Mouse (Mus musculus) MEL (cell line): ENCODE measurements at regions not wholly inside any gene's neighbourhood (a gene's known extent, or its start where the extent isn't known, plus 50 kb on each side); places are given as distances from the start of the nearest gene placed in this dataset.

Experiments
- DNase-seq: peaks from one replicate; pipeline ENCODE4 v3.0.0; 2011; ENCODE audit warnings: low read depth, low spot score
- H3K27ac ChIP-seq: 2 replicates; pipeline ENCODE4 v1.5.1; 2012; ENCODE audit warnings: low read depth, mild to moderate bottlenecking, control low read depth, low read length, moderate library complexity; ENCODE audit not compliant: control insufficient read depth
- H3K27me3 ChIP-seq, 2 experiments: fragments of 150-350 bp in 1 of 2; sonication (generic) in 1 of 2; 2 replicates each; pipeline ENCODE4 v1.6.1; 2012; ENCODE audit warnings: low read length in 2 of 2, mild to moderate bottlenecking in 2 of 2, improper control_type of control experiment in 1 of 2, moderate library complexity in 1 of 2; ENCODE audit not compliant: insufficient read depth in 2 of 2, control insufficient read depth in 1 of 2
- H3K36me3 ChIP-seq, 2 experiments: 2 replicates each; pipeline ENCODE4 v1.6.1; 2012 to 2014; ENCODE audit warnings: low read length in 2 of 2, improper control_type of control experiment in 1 of 2, inconsistent platforms in 1 of 2, mild to moderate bottlenecking in 1 of 2; ENCODE audit not compliant: insufficient read depth in 2 of 2, control insufficient read depth in 1 of 2
- H3K4me1 ChIP-seq, 2 experiments: fragments of 150-350 bp in 1 of 2; sonication (generic) in 1 of 2; 2 replicates each; pipeline ENCODE4 v1.6.1; 2012; ENCODE audit warnings: low read length in 2 of 2, improper control_type of control experiment in 1 of 2, mild to moderate bottlenecking in 1 of 2; ENCODE audit not compliant: insufficient read depth in 2 of 2, control insufficient read depth in 1 of 2
- H3K4me3 ChIP-seq, 2 experiments: fragments of 150-350 bp in 1 of 2; sonication (generic) in 1 of 2; 2 replicates each; pipeline ENCODE4 v1.5.1; 2012; ENCODE audit warnings: low read depth in 2 of 2, low read length in 2 of 2, mild to moderate bottlenecking in 2 of 2, moderate library complexity in 2 of 2, control low read depth in 1 of 2, improper control_type of control experiment in 1 of 2; ENCODE audit not compliant: control insufficient read depth in 1 of 2, insufficient read depth in 1 of 2
- H3K79me2 ChIP-seq: 2 replicates; pipeline ENCODE4 v1.6.1; 2012; ENCODE audit warnings: mild to moderate bottlenecking, low read length, moderate library complexity; ENCODE audit not compliant: control insufficient read depth, poor library complexity, insufficient read depth
- H3K9ac ChIP-seq: 2 replicates; pipeline ENCODE4 v1.6.1; 2012; ENCODE audit warnings: low read depth, mild to moderate bottlenecking, control low read depth, low read length, moderate library complexity; ENCODE audit not compliant: control insufficient read depth, poor library complexity, severe bottlenecking
- H3K9me3 ChIP-seq: fragments of 150-350 bp; sonication (generic); replicated peaks from 2 replicates; pipeline ENCODE4 v1.6.1; 2012; ENCODE audit warnings: mild to moderate bottlenecking, low read length, improper control_type of control experiment, moderate library complexity; ENCODE audit not compliant: insufficient read depth
- BHLHE40 ChIP-seq: IDR thresholded peaks from 2 replicates; pipeline ENCODE4 v1.6.1; 2012; ENCODE audit warnings: low read depth, mild to moderate bottlenecking, inconsistent platforms, low read length, improper control_type of control experiment, borderline replicate concordance
- CHD1 ChIP-seq: IDR thresholded peaks from 2 replicates; pipeline ENCODE4 v1.6.1; 2012; ENCODE audit warnings: low read depth, mild to moderate bottlenecking, inconsistent platforms, low read length, improper control_type of control experiment
- CHD2 ChIP-seq: IDR thresholded peaks from 2 replicates; pipeline ENCODE4 v1.6.1; 2011; ENCODE audit warnings: low read length, improper control_type of control experiment
- CTCF ChIP-seq, 3 experiments: IDR thresholded peaks in 2 of 3; conservative IDR thresholded peaks in 1 of 3; 2 replicates each; pipeline ENCODE4 v1.5.1; 2011 to 2012; ENCODE audit warnings: low read length in 3 of 3, low read depth in 2 of 3, mild to moderate bottlenecking in 2 of 3, improper control_type of control experiment in 1 of 3, inconsistent platforms in 1 of 3, mixed read lengths in 1 of 3, moderate library complexity in 1 of 3; ENCODE audit not compliant: control insufficient read depth in 1 of 3, insufficient read depth in 1 of 3, poor library complexity in 1 of 3, severe bottlenecking in 1 of 3
- E2F4 ChIP-seq: IDR thresholded peaks from 2 replicates; pipeline ENCODE4 v1.6.1; 2011; ENCODE audit warnings: low read depth, low read length, improper control_type of control experiment, borderline replicate concordance
- ELF1 ChIP-seq: IDR thresholded peaks from 2 replicates; pipeline ENCODE4 v1.6.1; 2014; ENCODE audit warnings: low read depth, mild to moderate bottlenecking, inconsistent platforms, low read length, improper control_type of control experiment, moderate library complexity
- EP300 ChIP-seq, 2 experiments: IDR thresholded peaks; 2 replicates each; pipeline ENCODE4 v1.6.1; 2011; ENCODE audit warnings: improper control_type of control experiment in 2 of 2, low read length in 2 of 2, low read depth in 1 of 2, mild to moderate bottlenecking in 1 of 2
- GABPA ChIP-seq: IDR thresholded peaks from 2 replicates; pipeline ENCODE4 v1.6.1; 2012; ENCODE audit warnings: low read depth, mild to moderate bottlenecking, inconsistent platforms, low read length, improper control_type of control experiment, moderate library complexity
- GATA1 ChIP-seq: IDR thresholded peaks from 2 replicates; pipeline ENCODE4 v1.6.1; 2011; ENCODE audit warnings: low read depth, low read length, improper control_type of control experiment
- MAZ ChIP-seq: IDR thresholded peaks from 2 replicates; pipeline ENCODE4 v1.6.1; 2012; ENCODE audit warnings: low read depth, mild to moderate bottlenecking, inconsistent platforms, low read length, improper control_type of control experiment
- MYC ChIP-seq: IDR thresholded peaks from 2 replicates; pipeline ENCODE4 v1.6.1; 2011; ENCODE audit warnings: low read depth, mild to moderate bottlenecking, low read length, improper control_type of control experiment, moderate library complexity
- NELFE ChIP-seq: IDR thresholded peaks from 2 replicates; pipeline ENCODE4 v1.6.1; 2011; ENCODE audit warnings: low read depth, low read length, improper control_type of control experiment
- NRF1 ChIP-seq: IDR thresholded peaks from 2 replicates; pipeline ENCODE4 v1.6.1; 2014; ENCODE audit warnings: low read depth, mild to moderate bottlenecking, inconsistent platforms, low read length, improper control_type of control experiment, moderate library complexity; ENCODE audit not compliant: poor library complexity, insufficient read depth, severe bottlenecking
- POLR2A ChIP-seq, 2 experiments: IDR thresholded peaks; 2 replicates each; pipeline ENCODE4 v1.6.1; 2011 to 2012; ENCODE audit warnings: low read length in 2 of 2, mild to moderate bottlenecking in 2 of 2, control low read depth in 1 of 2, improper control_type of control experiment in 1 of 2, low read depth in 1 of 2, moderate library complexity in 1 of 2; ENCODE audit not compliant: control insufficient read depth in 1 of 2, insufficient read depth in 1 of 2, poor library complexity in 1 of 2
- POLR2AphosphoS2 ChIP-seq: IDR thresholded peaks from 2 replicates; pipeline ENCODE4 v1.6.1; 2011; ENCODE audit warnings: low read length, improper control_type of control experiment
- SIN3A ChIP-seq: IDR thresholded peaks from 2 replicates; pipeline ENCODE4 v1.6.1; 2012; ENCODE audit warnings: low read length, improper control_type of control experiment, inconsistent platforms
- SMC3 ChIP-seq: IDR thresholded peaks from 2 replicates; pipeline ENCODE4 v1.6.1; 2011; ENCODE audit warnings: low read depth, low read length, improper control_type of control experiment
- TBP ChIP-seq: IDR thresholded peaks from 2 replicates; pipeline ENCODE4 v1.8.0; 2011; ENCODE audit warnings: low read depth, low read length, improper control_type of control experiment
- TCF12 ChIP-seq: IDR thresholded peaks from 2 replicates; pipeline ENCODE4 v1.6.1; 2014; ENCODE audit warnings: low read depth, mild to moderate bottlenecking, inconsistent platforms, low read length, improper control_type of control experiment, moderate library complexity
- USF1 ChIP-seq: IDR thresholded peaks from 2 replicates; pipeline ENCODE4 v1.6.1; 2014; ENCODE audit warnings: low read depth, mild to moderate bottlenecking, inconsistent platforms, low read length, improper control_type of control experiment, moderate library complexity
- USF2 ChIP-seq, 2 experiments: IDR thresholded peaks; 2 replicates each; pipeline ENCODE4 v1.6.1; 2011 to 2012; ENCODE audit warnings: improper control_type of control experiment in 2 of 2, low read length in 2 of 2, borderline replicate concordance in 1 of 2, inconsistent platforms in 1 of 2, low read depth in 1 of 2, mild to moderate bottlenecking in 1 of 2; ENCODE audit not compliant: insufficient read depth in 1 of 2
- ZC3H11A ChIP-seq: IDR thresholded peaks from 2 replicates; pipeline ENCODE4 v1.6.1; 2012; ENCODE audit warnings: low read depth, mild to moderate bottlenecking, inconsistent platforms, low read length, improper control_type of control experiment
- ZKSCAN1 ChIP-seq: IDR thresholded peaks from 2 replicates; pipeline ENCODE4 v1.6.1; 2012; ENCODE audit warnings: low read depth, mild to moderate bottlenecking, inconsistent platforms, low read length, improper control_type of control experiment, moderate library complexity

GRCm38 (mm10) chr5:103326412-103326811, 98.6 kb upstream of the Ptpn13 start:
- H3K9ac ChIP-seq, result no peak overlapping the region
- no peaks in the 10 kb centered on the region for H3K36me3 ChIP-seq
- H3K27me3 ChIP-seq, result peaks cover 0 to 1% of the 10 kb centered on the region in 2 experiments; a peak in 1 of 4 replicates
- H3K4me3 ChIP-seq, result no peak overlapping the region
- TF ChIP-seq NRF1 (no peak), SMC3 (no peak)
- no peaks in the 10 kb centered on the region for H3K79me2 ChIP-seq
- no peaks in the 10 kb centered on the region for H3K9me3 ChIP-seq
- no peak for DNase-seq
- H3K4me1 ChIP-seq, result no peaks in the 10 kb centered on the region
- no peak overlapping the region for H3K27ac ChIP-seq

DNA sequence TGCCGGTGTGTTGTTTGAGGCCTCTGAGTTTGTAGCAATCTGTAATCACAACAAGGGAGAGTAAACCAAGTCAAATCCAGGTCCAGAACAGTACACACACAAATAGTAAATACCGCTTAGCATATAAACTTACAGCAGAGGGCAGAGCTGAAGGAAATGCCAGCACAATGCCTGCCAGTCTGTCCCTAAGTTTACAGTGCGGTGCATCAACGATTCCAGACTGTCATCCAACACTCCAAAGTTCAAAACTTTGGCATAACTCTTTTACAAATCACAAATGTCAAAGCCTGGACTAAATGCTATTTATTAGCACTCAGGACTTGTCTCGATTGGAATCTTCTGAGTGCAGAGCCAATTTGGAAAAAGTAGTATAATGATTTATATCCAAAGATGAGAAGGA, 104.7 kb upstream of the Ptpn13 start:
- Histone ChIP-seq H3K27ac (no peak overlapping the region), H3K9me3 (no peaks in the 10 kb centered on the region), H3K27me3 (peaks cover 0 to 1% of the 10 kb centered on the region in 2 experiments; a peak in 1 of 4 replicates), H3K4me3 (no peak overlapping the region), H3K36me3 (no peaks in the 10 kb centered on the region), H3K79me2 (no peaks in the 10 kb centered on the region), H3K4me1 (no peaks in the 10 kb centered on the region), H3K9ac (no peak overlapping the region)
- TF ChIP-seq ELF1, result no peak
- TF ChIP-seq GATA1, result no peak
- TF ChIP-seq TBP, result no peak
- no peak for TF ChIP-seq NELFE
- no peak for TF ChIP-seq EP300 (IDR thresholded peaks at IDR 0.05; ENCODE audit: low read depth in 1 of 2, low read length in 2 of 2)
- no peak for DNase-seq

DNA sequence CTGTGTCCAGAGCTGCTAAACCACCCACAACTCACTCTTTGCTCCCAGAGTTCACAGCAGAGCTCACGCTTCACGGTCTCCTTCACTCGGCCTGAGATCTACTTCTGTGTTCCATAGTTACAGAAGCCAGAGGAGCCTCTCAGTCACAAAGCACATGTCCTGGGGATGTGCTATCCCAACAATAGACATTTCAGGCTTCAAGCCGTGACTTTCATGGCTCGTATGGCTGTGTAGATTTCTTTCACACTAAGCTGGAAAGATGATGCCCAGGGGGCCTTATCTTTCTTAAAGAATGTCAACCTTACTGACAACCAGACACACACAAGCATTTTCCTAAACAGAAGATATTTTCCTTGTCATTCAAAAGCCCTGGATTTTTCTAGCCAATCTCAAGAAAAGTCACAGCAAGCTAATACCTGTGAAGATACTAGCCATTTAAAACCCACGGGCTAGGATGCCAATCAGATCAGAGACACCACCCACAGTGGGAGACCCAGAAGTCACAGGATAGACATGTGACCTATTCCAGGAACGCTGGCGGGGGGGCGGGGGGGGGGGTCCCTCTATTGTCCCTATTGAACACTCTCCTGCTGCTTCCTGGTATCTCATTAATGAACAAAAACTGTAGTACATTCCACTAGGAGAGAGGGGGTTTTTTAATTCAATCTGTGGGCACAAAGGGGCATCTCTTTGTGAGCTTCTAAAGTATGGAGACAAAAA, 98.8 kb upstream of the Mapk10 start:
- TF ChIP-seq BHLHE40 (no peak), CTCF (IDR thresholded peaks at IDR 0.05 in 2 of 3, conservative IDR thresholded peaks at IDR 0.05 in 1 of 3; ENCODE audit: control insufficient read depth in 1 of 3, insufficient read depth in 1 of 3, low read depth in 2 of 3, low read length in 3 of 3, poor library complexity in 1 of 3, severe bottlenecking in 1 of 3) (no peak), CHD2 (no peak), TCF12 (no peak), MYC (no peak), ZKSCAN1 (no peak), GABPA (no peak), USF2 (IDR thresholded peaks at IDR 0.05; ENCODE audit: borderline replicate concordance in 1 of 2, insufficient read depth in 1 of 2, low read depth in 1 of 2, low read length in 2 of 2) (no peak), POLR2AphosphoS2 (no peak), NRF1 (no peak), CHD1 (no peak), GATA1 (no peak), E2F4 (no peak), MAZ (no peak), SIN3A (no peak), NELFE (no peak), POLR2A (IDR thresholded peaks at IDR 0.05; ENCODE audit: control insufficient read depth in 1 of 2, insufficient read depth in 1 of 2, low read depth in 1 of 2, low read length in 2 of 2, poor library complexity in 1 of 2) (no peak), USF1 (no peak), ZC3H11A (no peak)
- Histone ChIP-seq H3K4me3 (no peak overlapping the region), H3K79me2 (no peaks in the 10 kb centered on the region), H3K9ac (no peak overlapping the region), H3K4me1 (no peaks in the 10 kb centered on the region), H3K27me3 (no peaks in the 10 kb centered on the region), H3K36me3 (no peaks in the 10 kb centered on the region), H3K9me3 (no peaks in the 10 kb centered on the region), H3K27ac (no peak overlapping the region)
- DNase-seq, result no peak
